Mouse (Mus musculus): ENCODE measurements around the gene Grtp1. TPM values are rescaled to one million over a fixed set of nuclear protein-coding genes. Genes with fewer than 3 reads are reported as not detected.
"Not testable (repeated sequence)": the region's sequence is repeated elsewhere in the genome, so short reads cannot be mapped to it uniquely, and the experiment has no call there.

Grtp1 gene
- polyA plus RNA-seq, 1 experiment from 2014 or later, result 15.0 TPM

DNA sequence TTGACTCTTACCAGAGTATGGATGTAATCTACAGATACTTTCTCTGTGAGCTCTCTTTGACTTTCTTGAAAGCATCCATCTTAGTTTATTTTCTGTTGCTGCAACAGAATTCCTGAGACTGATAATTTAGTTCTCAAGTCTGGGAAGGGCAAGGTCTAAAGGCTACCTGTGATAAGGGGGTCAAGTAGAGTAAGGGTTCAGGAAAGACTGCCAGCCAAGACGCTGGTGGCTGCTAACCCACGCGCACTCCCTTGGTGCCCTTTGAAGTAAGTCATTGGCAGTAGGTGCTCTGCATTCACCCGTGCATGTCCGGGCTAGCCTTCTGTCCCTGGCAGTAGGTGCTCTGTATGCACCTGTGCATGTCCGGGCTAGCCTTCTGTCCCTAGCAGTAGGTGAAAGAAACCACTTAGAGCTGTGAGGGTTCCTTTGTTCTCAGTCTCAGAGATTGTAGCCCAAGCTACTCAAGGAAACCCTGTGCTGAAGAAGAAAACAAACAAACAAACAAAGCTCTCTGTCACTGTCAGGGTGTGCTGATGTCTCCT lies 60.7 kb downstream of the Grtp1 start:
- Histone ChIP-seq H3K9ac (replicated peaks) (no peak overlapping the region), H3K4me3 (replicated peaks) (no peak overlapping the region), H3K4me2 (replicated peaks) (no peak overlapping the region), H3K36me3 (peaks cover 97% of the 10 kb centered on the region), H3K4me1 (replicated peaks) (no peaks in the 10 kb centered on the region), H3K27ac (no peak overlapping the region), H3K9me3 (no peaks in the 10 kb centered on the region), H3K27me3 (no peaks in the 10 kb centered on the region)
- no peak for ATAC-seq
- 92% methylated on average over 6 of the region's 6 CpGs for whole genome bisulfite sequencing

DNA sequence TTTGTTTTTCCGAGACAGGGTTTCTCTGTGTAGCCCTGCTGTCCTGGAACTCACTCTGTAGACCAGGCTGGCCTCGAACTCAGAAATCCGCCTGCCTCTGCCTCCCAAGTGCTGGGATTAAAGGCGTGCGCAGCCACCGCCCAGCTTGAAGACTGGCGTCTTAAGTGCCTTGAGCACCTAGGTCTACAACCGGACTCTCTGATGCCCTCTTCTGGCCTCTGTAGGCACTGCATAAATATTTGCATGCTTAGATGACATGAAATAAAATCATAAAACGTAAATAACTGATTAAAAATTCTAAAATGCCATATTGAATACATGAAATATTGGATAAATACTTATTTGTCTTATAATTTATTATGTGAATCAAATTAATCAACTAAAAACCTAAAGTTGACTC lies 68.2 kb downstream of the Grtp1 start:
- 72% methylated on average over 9 of the region's 9 CpGs for WGBS
- not testable (repeated sequence) for H3K4me1 ChIP-seq (replicated peaks)

DNA sequence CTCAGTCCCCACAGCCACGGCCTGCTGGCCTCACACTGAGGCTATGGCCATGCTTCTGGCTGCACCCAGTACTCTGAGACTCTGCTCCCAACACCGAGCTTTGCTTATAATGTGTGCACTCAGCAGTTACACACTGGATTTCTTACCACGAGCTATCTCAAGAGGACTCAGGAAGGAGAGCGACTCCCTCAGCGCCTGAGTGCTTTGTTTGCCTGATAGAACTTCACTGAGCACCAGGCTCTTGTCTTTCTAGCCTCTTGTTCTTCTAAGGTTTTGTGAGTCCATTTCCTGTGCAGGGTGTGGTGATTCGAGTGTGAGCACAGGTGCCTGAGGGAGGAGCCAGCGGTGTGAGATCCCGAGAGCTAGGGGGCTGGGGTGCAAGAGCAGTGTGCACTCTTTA lies 75.5 kb downstream of the Grtp1 start:
- ATAC-seq, result no peak
- WGBS, result 93% methylated on average over 8 of the region's 8 CpGs
- peaks cover 78% of the 10 kb centered on the region for H3K36me3 ChIP-seq
- no peak overlapping the region for H3K4me2 ChIP-seq (replicated peaks)
- no peaks in the 10 kb centered on the region for H3K4me1 ChIP-seq (replicated peaks)
- no peaks in the 10 kb centered on the region for H3K27me3 ChIP-seq
- no peaks in the 10 kb centered on the region for H3K9me3 ChIP-seq
- no peak overlapping the region for H3K4me3 ChIP-seq (replicated peaks)
- no peak overlapping the region for H3K27ac ChIP-seq
- H3K9ac ChIP-seq (replicated peaks), result no peak overlapping the region

More for the DNA sequence above, 68.2 kb downstream of the Grtp1 start:
- H3K27ac ChIP-seq; H3K4me3 ChIP-seq (replicated peaks); ATAC-seq; H3K9ac ChIP-seq (replicated peaks); H3K27me3 ChIP-seq; H3K9me3 ChIP-seq; H3K4me2 ChIP-seq (replicated peaks): not testable (repeated sequence)
- peaks cover 89% of the 10 kb centered on the region for H3K36me3 ChIP-seq

DNA sequence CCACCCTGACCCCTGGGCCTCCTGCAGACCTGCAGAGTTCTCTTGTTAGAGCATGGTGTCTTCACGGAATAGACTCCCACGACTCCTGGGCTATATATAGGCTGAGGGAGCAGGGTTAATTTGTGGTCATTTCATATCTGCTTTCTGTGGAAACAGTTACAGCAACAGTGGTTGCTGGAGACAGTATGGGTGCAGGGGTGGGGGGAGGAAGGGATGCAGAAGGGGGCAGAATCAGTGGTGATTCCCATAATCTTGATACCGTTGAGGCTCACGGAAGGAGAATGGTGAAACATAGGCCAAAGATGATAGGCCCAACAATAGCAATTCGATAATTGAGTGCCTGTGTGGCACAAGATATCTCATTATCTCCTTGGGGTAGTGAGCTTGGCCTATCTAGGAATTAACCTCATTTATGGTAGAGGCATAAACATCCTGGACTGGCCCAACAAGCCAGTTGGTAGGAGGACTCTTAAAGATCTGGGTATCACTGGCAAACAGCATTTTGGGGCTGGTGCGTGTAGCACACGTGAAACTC lies 77.5 kb downstream of the Grtp1 start:
- H3K4me1 ChIP-seq (replicated peaks), result no peaks in the 10 kb centered on the region
- no peak overlapping the region for H3K9ac ChIP-seq (replicated peaks)
- peaks cover 73% of the 10 kb centered on the region for H3K36me3 ChIP-seq
- H3K4me3 ChIP-seq (replicated peaks), result no peak overlapping the region
- no peak overlapping the region for H3K27ac ChIP-seq
- H3K9me3 ChIP-seq, result no peaks in the 10 kb centered on the region
- WGBS, result 95% methylated on average over 7 of the region's 7 CpGs
- H3K4me2 ChIP-seq (replicated peaks), result no peak overlapping the region
- no peak for ATAC-seq
- H3K27me3 ChIP-seq, result no peaks in the 10 kb centered on the region

MicroRNAs encoded within 50 kb of the gene (microRNA counts, 519-probe panel; counts per million panel counts)
- microRNA mmu-miR-1968, result 110 counts per million, percentile 56 among the panel's probes with 10 or more counts

Small RNAs within 50 kb of the gene (microRNA-seq; reads per million reads assigned to microRNA genes)
- gene Mir1968, result 25.6 reads per million, percentile 38 among the genes with 10 or more reads in this experiment
- not detected for gene Mir7065

Other genes with a start within 250 kb of the Grtp1 start
- 0.17 TPM in 1 of 2 replicates, not detected in the other for gene F7, start 174.6 kb downstream of the Grtp1 start, polyA plus RNA-seq (2015; fragmentation: Nextera tagmentation; extraction: Ambion mirVana)
- 0.35 and 0.42 TPM in 2 replicates for gene F10, start 163.3 kb downstream of the Grtp1 start, polyA plus RNA-seq (2015; fragmentation: Nextera tagmentation; extraction: Ambion mirVana)
- 1.00 and 1.2 TPM in 2 replicates for gene Proz, start 139.7 kb downstream of the Grtp1 start, polyA plus RNA-seq (2015; fragmentation: Nextera tagmentation; extraction: Ambion mirVana)
- 49.2 and 50.0 TPM in 2 replicates for gene Pcid2, start 95.2 kb downstream of the Grtp1 start, polyA plus RNA-seq (2015; fragmentation: Nextera tagmentation; extraction: Ambion mirVana)
- gene Cul4a, start 95.0 kb downstream of the Grtp1 start, polyA plus RNA-seq (2015; fragmentation: Nextera tagmentation; extraction: Ambion mirVana), result 69.6 and 76.1 TPM in 2 replicates
- 223 and 242 TPM in 2 replicates for gene Lamp1, start 41.5 kb downstream of the Grtp1 start, polyA plus RNA-seq (2015; fragmentation: Nextera tagmentation; extraction: Ambion mirVana)
- gene Adprhl1, start 53.5 kb upstream of the Grtp1 start, polyA plus RNA-seq (2015; fragmentation: Nextera tagmentation; extraction: Ambion mirVana), result 0.23 TPM in 1 of 2 replicates, not detected in the other
- gene Dcun1d2, start 87.5 kb upstream of the Grtp1 start, polyA plus RNA-seq (2015; fragmentation: Nextera tagmentation; extraction: Ambion mirVana), result 32.5 and 32.9 TPM in 2 replicates
- gene Tmco3, start 87.6 kb upstream of the Grtp1 start, polyA plus RNA-seq (2015; fragmentation: Nextera tagmentation; extraction: Ambion mirVana), result 43.1 and 46.9 TPM in 2 replicates
- gene Tfdp1, start 138.1 kb upstream of the Grtp1 start, polyA plus RNA-seq (2015; fragmentation: Nextera tagmentation; extraction: Ambion mirVana), result 111 and 115 TPM in 2 replicates
- not detected in 2 replicates for gene Atp4b, start 196.2 kb upstream of the Grtp1 start, polyA plus RNA-seq (2015; fragmentation: Nextera tagmentation; extraction: Ambion mirVana)
- gene Grk1, start 204.5 kb upstream of the Grtp1 start, polyA plus RNA-seq (2015; fragmentation: Nextera tagmentation; extraction: Ambion mirVana), result 0.04 TPM in 1 of 2 replicates, not detected in the other
- gene Tmem255b, start 234.6 kb upstream of the Grtp1 start, polyA plus RNA-seq (2015; fragmentation: Nextera tagmentation; extraction: Ambion mirVana), result not detected in 2 replicates

All from midbrain, embryonic 13.5 days (tissue).